24 mouse cellular contexts compared by ENCODE assay signal in genomic region chr2:43248671-43249070, GRCm38 (mm10).
DNase-seq lines count a peak whose midpoint lies in the region; ATAC-seq and TF ChIP-seq lines count a peak whose summit lies in the region.
"Had no signal": no experiment of that assay in that cellular context is flagged by ENCODE, and none has a peak within 500 bp of the region (broad histone marks: within the 10 kb centered on the region; RNA-seq: fewer than 3 reads in every experiment).

No protein-coding gene starts in this region.

- DNase-seq in cerebellum, postnatal 10 days: peak; percentile 36 to 53
- no peak for DNase-seq in cerebellum, postnatal 4 days (ENCODE audit: low spot score in 2 of 2)
- DNase-seq in forebrain, embryonic 14.5 days (ENCODE audit: low spot score): peak; percentile 49
- no peak for DNase-seq in forebrain, embryonic 10.5 days (ENCODE audit: extremely low spot score, low spot score)
- no peak for DNase-seq in layer of hippocampus, adult 2 months (ENCODE audit: low spot score in 2 of 2)
- DNase-seq in layer of hippocampus, postnatal 10 days (ENCODE audit: low spot score in 2 of 2): no peak
- DNase-seq in adrenal gland, adult 18-20 months (ENCODE audit: low spot score in 2 of 2): no peak
- DNase-seq: adrenal gland, postnatal 10 days; adrenal gland, postnatal 36 days; cerebellum, adult 11-12 months; cerebellum, adult 9-10 months; cerebellum, postnatal 36 days; gastrocnemius, postnatal 25 days; heart, adult 18-20 months; heart, postnatal 10 days; heart, postnatal 4 days; kidney, adult 11 months; kidney, adult 8-10 months had no signal

- H3K36me3 ChIP-seq in forebrain, embryonic 14.5 days (ENCODE audit: control insufficient read depth, insufficient read depth, low read length): no peaks in the 10 kb centered on the region
- no peaks in the 10 kb centered on the region for H3K36me3 ChIP-seq in forebrain, embryonic 10.5 days (replicated peaks)
- no peaks in the 10 kb centered on the region for H3K36me3 ChIP-seq in forebrain, embryonic 16.5 days (ENCODE audit: control insufficient read depth, insufficient read depth)
- H3K36me3 ChIP-seq: heart, embryonic 12.5 days; heart, embryonic 15.5 days; hindbrain, embryonic 15.5 days; intestine, embryonic 15.5 days had no signal

- peak; percentile 46; the same call in 1 of the 2 replicates for ATAC-seq in forebrain, embryonic 14.5 days
- peak; percentile 43 for ATAC-seq in forebrain, embryonic 16.5 days
- ATAC-seq: activated CD4-positive, CD25-positive, alpha-beta regulatory T cell, adult 4 months; intestine, embryonic 15.5 days had no signal

- no peak overlapping the region for H3K4me3 ChIP-seq in forebrain, embryonic 14.5 days (ENCODE audit: low read depth, low read length)
- no peak overlapping the region for H3K4me3 ChIP-seq in forebrain, embryonic 10.5 days
- no peak overlapping the region for H3K4me3 ChIP-seq in layer of hippocampus, adult 2 months
- no peak overlapping the region for H3K4me3 ChIP-seq in forebrain, embryonic 16.5 days (replicated peaks; ENCODE audit: low read length)
- H3K4me3 ChIP-seq: heart, embryonic 12.5 days; heart, embryonic 15.5 days; hindbrain, embryonic 15.5 days; intestine, embryonic 15.5 days had no signal

- TF ChIP-seq CTCF in layer of hippocampus, adult 2 months (conservative IDR thresholded peaks at IDR 0.05): 0 out of 2 replicates have a peak, but pooled peaks have one; percentile 23

- H3K9me3 ChIP-seq in forebrain, embryonic 14.5 days (replicated peaks; ENCODE audit: control insufficient read depth, low read length): no peaks in the 10 kb centered on the region
- no peaks in the 10 kb centered on the region for H3K9me3 ChIP-seq in forebrain, embryonic 10.5 days
- H3K9me3 ChIP-seq in forebrain, embryonic 16.5 days (ENCODE audit: control insufficient read depth, low read length): no peaks in the 10 kb centered on the region
- H3K9me3 ChIP-seq: heart, embryonic 12.5 days; heart, embryonic 15.5 days; hindbrain, embryonic 15.5 days; intestine, embryonic 15.5 days had no signal

- no peak overlapping the region for H3K27ac ChIP-seq in forebrain, embryonic 14.5 days (ENCODE audit: low read depth, low read length)
- H3K27ac ChIP-seq in forebrain, embryonic 10.5 days: no peak overlapping the region
- H3K27ac ChIP-seq in layer of hippocampus, adult 2 months: no peak overlapping the region
- 0 out of 2 replicates have a peak overlapping the region, but pooled peaks have one; percentile 18 for H3K27ac ChIP-seq in forebrain, embryonic 16.5 days (ENCODE audit: low read length)
- H3K27ac ChIP-seq: heart, embryonic 15.5 days; hindbrain, embryonic 15.5 days; intestine, embryonic 15.5 days had no signal

- no peak overlapping the region for H3K4me2 ChIP-seq in forebrain, embryonic 14.5 days (ENCODE audit: low read length)
- no peak overlapping the region for H3K4me2 ChIP-seq in forebrain, embryonic 16.5 days (ENCODE audit: low read length)
- H3K4me2 ChIP-seq: heart, embryonic 12.5 days; heart, embryonic 15.5 days; hindbrain, embryonic 15.5 days; intestine, embryonic 15.5 days had no signal

- H3K9ac ChIP-seq in forebrain, embryonic 14.5 days (ENCODE audit: low read length): no peak overlapping the region
- no peak overlapping the region for H3K9ac ChIP-seq in forebrain, embryonic 16.5 days (replicated peaks; ENCODE audit: low read depth, low read length)
- H3K9ac ChIP-seq: heart, embryonic 12.5 days; heart, embryonic 15.5 days; hindbrain, embryonic 15.5 days; intestine, embryonic 15.5 days had no signal

- H3K4me1 ChIP-seq in forebrain, embryonic 14.5 days (ENCODE audit: control insufficient read depth, insufficient read depth, low read length): no peaks in the 10 kb centered on the region
- H3K4me1 ChIP-seq in forebrain, embryonic 10.5 days: no peaks in the 10 kb centered on the region
- H3K4me1 ChIP-seq in forebrain, embryonic 16.5 days (replicated peaks; ENCODE audit: control insufficient read depth, insufficient read depth, low read length): no peaks in the 10 kb centered on the region
- H3K4me1 ChIP-seq: heart, embryonic 12.5 days; heart, embryonic 15.5 days; hindbrain, embryonic 15.5 days; intestine, embryonic 15.5 days had no signal

- WGBS in forebrain, embryonic 14.5 days: 59% methylated on average over 2 of the region's 2 CpGs
- 75% methylated on average over 2 of the region's 2 CpGs for WGBS in forebrain, embryonic 10.5 days
- WGBS in forebrain, embryonic 16.5 days: 48% methylated on average over 2 of the region's 2 CpGs

- H3K27me3 ChIP-seq in forebrain, embryonic 14.5 days (replicated peaks; ENCODE audit: control insufficient read depth, insufficient read depth, low read length): no peaks in the 10 kb centered on the region
- no peaks in the 10 kb centered on the region for H3K27me3 ChIP-seq in forebrain, embryonic 10.5 days (ENCODE audit: poor library complexity, severe bottlenecking)
- H3K27me3 ChIP-seq in forebrain, embryonic 16.5 days (replicated peaks; ENCODE audit: control insufficient read depth, insufficient read depth, low read length): no peaks in the 10 kb centered on the region
- H3K27me3 ChIP-seq: heart, embryonic 12.5 days; heart, embryonic 15.5 days; hindbrain, embryonic 15.5 days; intestine, embryonic 15.5 days had no signal

Comparison
In these comparisons a context has a peak if more than half of its experiments do, and no peak if none do; other contexts are left out.
1. DNase-seq: peak in cerebellum, postnatal 10 days (2 of 2) and forebrain, embryonic 14.5 days (single experiment); none in cerebellum, postnatal 4 days (0 of 2), forebrain, embryonic 10.5 days (single experiment), layer of hippocampus, adult 2 months (0 of 2), layer of hippocampus, postnatal 10 days (0 of 2) and adrenal gland, adult 18-20 months (0 of 2).